Mouse (Mus musculus) liver, embryonic 14.5 days (tissue): ENCODE measurements around the gene Lrch3. TPM values are rescaled to one million over a fixed set of nuclear protein-coding genes. Genes with fewer than 3 reads are reported as not detected.

Experiments used
- ATAC-seq: fragments of 200-750 bp; cut with Nextera tagmentation; 2 replicates; pipeline ENCODE4 v1.8.0; 2017; ENCODE audit warnings: moderate number of reproducible peaks, mild to moderate bottlenecking, moderate library complexity; ENCODE audit not compliant: insufficient read depth
- DNase-seq, 3 experiments: peaks; one replicate each; pipeline ENCODE4 v3.0.0-alpha.2; 2012 to 2013; ENCODE audit warnings: low read depth in 3 of 3, low spot score in 3 of 3
- H3K27ac ChIP-seq: fragments of 300-500 bp; sonication (generic); 2 replicates; pipeline ENCODE4 v1.5.1; 2014; ENCODE audit warnings: moderate library complexity, mild to moderate bottlenecking, control low read depth, inconsistent platforms
- H3K27me3 ChIP-seq: fragments of 300-500 bp; sonication (generic); 2 replicates; pipeline ENCODE4 v1.6.1; 2014; ENCODE audit warnings: mild to moderate bottlenecking, low read length, moderate library complexity; ENCODE audit not compliant: control insufficient read depth, insufficient read depth
- H3K36me3 ChIP-seq: fragments of 300-500 bp; sonication (generic); replicated peaks from 2 replicates; pipeline ENCODE4 v1.6.1; 2014; ENCODE audit warnings: low read depth; ENCODE audit not compliant: control insufficient read depth, insufficient read depth
- H3K4me1 ChIP-seq, 2 experiments: fragments of 200-500 bp in 1 of 2; fragments of 300-500 bp in 1 of 2; sonication (generic) in 1 of 2; replicated peaks; 2 replicates each; pipeline ENCODE4 v1.6.1; 2012 to 2014; ENCODE audit warnings: antibody characterized with exemption in 1 of 2, inconsistent platforms in 1 of 2, low read length in 1 of 2; ENCODE audit not compliant: control insufficient read depth in 2 of 2, insufficient read depth in 2 of 2
- H3K4me2 ChIP-seq: fragments of 300-500 bp; sonication (generic); 2 replicates; pipeline ENCODE4 v1.6.1; 2014; ENCODE audit warnings: low read depth, mild to moderate bottlenecking, control low read depth, moderate library complexity
- H3K4me3 ChIP-seq, 2 experiments: fragments of 200-500 bp in 1 of 2; fragments of 300-500 bp in 1 of 2; sonication (generic) in 1 of 2; 2 replicates each; pipeline ENCODE4 v1.5.1; 2012 to 2014; ENCODE audit warnings: low read depth in 2 of 2, low read length in 2 of 2, mild to moderate bottlenecking in 2 of 2, control low read depth in 1 of 2, inconsistent platforms in 1 of 2, moderate library complexity in 1 of 2; ENCODE audit not compliant: insufficient read depth in 1 of 2
- H3K9ac ChIP-seq: fragments of 300-500 bp; sonication (generic); replicated peaks from 2 replicates; pipeline ENCODE4 v1.6.1; 2014; ENCODE audit warnings: mild to moderate bottlenecking, control low read depth, moderate library complexity
- H3K9me3 ChIP-seq: fragments of 300-500 bp; sonication (generic); 2 replicates; pipeline ENCODE4 v1.6.1; 2016; ENCODE audit warnings: low read length, mixed read lengths; ENCODE audit not compliant: control insufficient read depth
- CTCF ChIP-seq: IDR thresholded peaks from 2 replicates; pipeline ENCODE4 v1.5.1; 2016; ENCODE audit warnings: antibody characterized with exemption, low read depth, control low read depth
- EP300 ChIP-seq: IDR thresholded peaks from 2 replicates; pipeline ENCODE4 v1.6.1; 2016; ENCODE audit warnings: antibody characterized with exemption, low read depth
- WGBS: fragments of 180-500 bp; shearing (Covaris S2); extraction: QIAGEN DNeasy Blood & Tissue Kit; methylation state at CpG from one replicate; pipeline ENCODE4 v1.1.7; 2014; ENCODE audit not compliant: insufficient replicate concordance; 5-methylcytosine and 5-hydroxymethylcytosine counted together
- polyA plus RNA-seq, 2 experiments: library from polyadenylated mRNA; depleted of rRNA in 1 of 2; stranded (reverse) in 1 of 2; unstranded in 1 of 2; fragments of >200 nt; fragmentation: Nextera tagmentation in 1 of 2; extraction: Ambion mirVana in 1 of 2; gene quantifications; 2 replicates each; pipeline versions ENCODE4 v1.2.1 to v1.2.3; 2012 to 2014

The Lrch3 gene
- polyA plus RNA-seq, 2 experiments = 3.9 to 6.3 TPM

GRCm38 (mm10) chr16:33015396-33015907 lies 101.6 kb downstream of the Lrch3 start:
- DNase-seq = no peak
- Histone ChIP-seq H3K4me3 (no peak overlapping the region), H3K27me3 (no peaks in the 10 kb centered on the region), H3K9me3 (no peaks in the 10 kb centered on the region), H3K4me2 (no peak overlapping the region), H3K27ac (no peak overlapping the region), H3K9ac (no peak overlapping the region), H3K4me1 (no peaks in the 10 kb centered on the region), H3K36me3 (peaks cover 7% of the 10 kb centered on the region; the same call in 1 of the 2 replicates)
- no peak for ATAC-seq
- WGBS = 84% methylated on average over 3 of the region's 3 CpGs
- TF ChIP-seq CTCF = no peak
- no peak for TF ChIP-seq EP300

- DNase-seq (no peak), ATAC-seq (no peak)
- Histone ChIP-seq H3K4me1 (no peaks in the 10 kb centered on the region), H3K4me2 (no peak overlapping the region), H3K4me3 (no peak overlapping the region), H3K9ac (no peak overlapping the region), H3K36me3 (peaks cover 7% of the 10 kb centered on the region; the same call in 1 of the 2 replicates), H3K27ac (no peak overlapping the region), H3K9me3 (no peaks in the 10 kb centered on the region), H3K27me3 (no peaks in the 10 kb centered on the region)
- WGBS = 54% methylated on average over 2 of the region's 2 CpGs
- TF ChIP-seq CTCF (no peak), EP300 (no peak)
Measured at GRCm38 (mm10) chr16:33015986-33016385, 102.1 kb downstream of the Lrch3 start.

DNA sequence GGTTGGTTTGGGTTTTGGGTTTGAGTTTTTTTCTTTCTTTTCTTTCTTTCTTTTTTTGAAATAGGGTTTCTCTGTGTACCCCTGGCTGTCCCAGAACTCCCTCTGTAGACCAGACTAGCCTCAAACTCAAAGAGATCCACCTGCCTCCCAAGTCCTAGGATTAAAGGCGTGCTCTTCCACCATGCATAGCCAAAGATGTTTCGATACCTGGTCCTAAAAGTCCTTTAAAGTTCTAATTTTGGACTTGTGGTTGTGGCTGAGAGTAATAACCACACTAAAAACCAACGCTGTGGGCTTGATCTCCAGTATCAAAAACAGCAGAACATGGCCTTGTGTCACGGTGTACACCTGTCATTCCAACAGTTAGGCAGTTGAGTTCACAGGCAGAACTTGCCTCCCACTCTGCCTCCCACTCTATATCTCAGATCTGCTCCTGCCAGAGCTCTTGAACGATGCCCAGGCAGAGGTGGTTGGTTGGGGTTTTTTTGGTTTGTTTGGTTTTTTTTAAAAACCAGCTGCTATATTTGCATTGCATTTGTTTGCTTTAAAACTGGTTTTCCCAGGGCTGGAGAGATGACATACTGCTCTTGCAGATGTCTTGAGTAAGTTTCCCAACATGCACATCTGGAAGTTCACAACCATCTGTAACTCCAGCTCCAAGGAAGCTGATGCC lies 103.9 kb downstream of the Lrch3 start:
- 64% methylated on average over 5 of the region's 5 CpGs for WGBS
- DNase-seq (no peak), ATAC-seq (no peak)
- TF ChIP-seq CTCF (no peak), EP300 (no peak)
- Histone ChIP-seq H3K27ac (no peak overlapping the region), H3K9ac (no peak overlapping the region), H3K4me3 (no peak overlapping the region), H3K4me1 (no peaks in the 10 kb centered on the region), H3K4me2 (no peak overlapping the region), H3K36me3 (peaks cover 6% of the 10 kb centered on the region; the same call in 1 of the 2 replicates), H3K9me3 (no peaks in the 10 kb centered on the region), H3K27me3 (no peaks in the 10 kb centered on the region)

- no peak for TF ChIP-seq CTCF
- no peak for TF ChIP-seq EP300
- no peak for DNase-seq
- no peak for ATAC-seq
- Histone ChIP-seq H3K9me3 (no peaks in the 10 kb centered on the region), H3K4me2 (peak overlapping the region; percentile 13; the same call in 1 of the 2 replicates), H3K27me3 (no peaks in the 10 kb centered on the region), H3K27ac (no peak overlapping the region), H3K4me3 (no peak overlapping the region), H3K4me1 (no peaks in the 10 kb centered on the region), H3K36me3 (no peaks in the 10 kb centered on the region), H3K9ac (no peak overlapping the region)
- 71% methylated on average over 21 of the region's 21 CpGs for WGBS
Measured at GRCm38 (mm10) chr16:33019117-33019770, 105.3 kb downstream of the Lrch3 start.

- 57% methylated on average over 3 of the region's 3 CpGs for WGBS
- Histone ChIP-seq H3K4me3 (no peak overlapping the region), H3K27me3 (no peaks in the 10 kb centered on the region), H3K27ac (no peak overlapping the region), H3K9ac (no peak overlapping the region), H3K4me2 (no peak overlapping the region), H3K9me3 (no peaks in the 10 kb centered on the region), H3K36me3 (no peaks in the 10 kb centered on the region), H3K4me1 (no peaks in the 10 kb centered on the region)
- DNase-seq (no peak), ATAC-seq (no peak)
- TF ChIP-seq EP300 = no peak
Measured at GRCm38 (mm10) chr16:33021381-33021780, 107.5 kb downstream of the Lrch3 start.
